Mouse (Mus musculus) heart, embryonic 14.5 days (tissue): ENCODE results near the gene Snap91. TPM values are rescaled to one million over a fixed set of nuclear protein-coding genes. Genes with fewer than 3 reads are reported as not detected.

Experiments used
- ATAC-seq: fragments of 200-750 bp; cut with Nextera tagmentation; 2 replicates; pipeline ENCODE4 v1.8.0; 2017; ENCODE audit warnings: low read depth, moderate TSS enrichment; ENCODE audit not compliant: insufficient number of reproducible peaks, insufficient read depth, low FRiP score
- H3K27ac ChIP-seq, 2 experiments: fragments of 200-500 bp in 1 of 2; fragments of 300-500 bp in 1 of 2; sonication (generic) in 1 of 2; replicated peaks in 1 of 2; 2 replicates each; pipeline ENCODE4 v1.5.1; 2012 to 2014; ENCODE audit warnings: low read depth in 2 of 2, low read length in 2 of 2, control low read depth in 1 of 2, mild to moderate bottlenecking in 1 of 2, mixed read lengths in 1 of 2; ENCODE audit not compliant: control insufficient read depth in 1 of 2, insufficient read depth in 1 of 2
- H3K27me3 ChIP-seq: fragments of 300-500 bp; sonication (generic); 2 replicates; pipeline ENCODE4 v1.6.1; 2014; ENCODE audit warnings: mild to moderate bottlenecking, low read length, control low read depth; ENCODE audit not compliant: control insufficient read depth, insufficient read depth
- H3K36me3 ChIP-seq: fragments of 300-500 bp; sonication (generic); 2 replicates; pipeline ENCODE4 v1.6.1; 2014; ENCODE audit warnings: mild to moderate bottlenecking, control low read depth, low read length, mixed read lengths; ENCODE audit not compliant: control insufficient read depth, insufficient read depth
- H3K4me1 ChIP-seq, 2 experiments: fragments of 200-500 bp in 1 of 2; fragments of 300-500 bp in 1 of 2; sonication (generic) in 1 of 2; 2 replicates each; pipeline ENCODE4 v1.6.1; 2012 to 2014; ENCODE audit warnings: low read length in 2 of 2, control low read depth in 1 of 2, mixed read lengths in 1 of 2; ENCODE audit not compliant: control insufficient read depth in 2 of 2, insufficient read depth in 2 of 2
- H3K4me2 ChIP-seq: fragments of 300-500 bp; sonication (generic); 2 replicates; pipeline ENCODE4 v1.6.1; 2014; ENCODE audit warnings: mild to moderate bottlenecking, low read length
- H3K4me3 ChIP-seq, 2 experiments: fragments of 200-500 bp in 1 of 2; fragments of 300-500 bp in 1 of 2; sonication (generic) in 1 of 2; 2 replicates each; pipeline ENCODE4 v1.5.1; 2012 to 2014; ENCODE audit warnings: low read length in 2 of 2, mild to moderate bottlenecking in 2 of 2, control low read depth in 1 of 2, low read depth in 1 of 2, moderate library complexity in 1 of 2; ENCODE audit not compliant: control insufficient read depth in 1 of 2, insufficient read depth in 1 of 2
- H3K9ac ChIP-seq: fragments of 300-500 bp; sonication (generic); 2 replicates; pipeline ENCODE4 v1.6.1; 2014; ENCODE audit warnings: mild to moderate bottlenecking, low read length
- H3K9me3 ChIP-seq: fragments of 300-500 bp; sonication (generic); 2 replicates; pipeline ENCODE4 v1.6.1; 2016; ENCODE audit warnings: low read length, control low read depth; ENCODE audit not compliant: control insufficient read depth
- WGBS: fragments of 180-500 bp; shearing (Covaris S2); extraction: QIAGEN DNeasy Blood & Tissue Kit; methylation state at CpG from one replicate; pipeline ENCODE4 v1.1.7; 2014; 5-methylcytosine and 5-hydroxymethylcytosine counted together
- polyA plus RNA-seq: library from polyadenylated mRNA; unstranded; fragments of >200 nt; fragmentation: Nextera tagmentation; extraction: Ambion mirVana; gene quantifications from 2 replicates; pipeline ENCODE4 v1.2.1, GENCODE M21; 2014

The Snap91 gene
- polyA plus RNA-seq, 1 experiment from 2014 or later: 63.1 TPM

DNA sequence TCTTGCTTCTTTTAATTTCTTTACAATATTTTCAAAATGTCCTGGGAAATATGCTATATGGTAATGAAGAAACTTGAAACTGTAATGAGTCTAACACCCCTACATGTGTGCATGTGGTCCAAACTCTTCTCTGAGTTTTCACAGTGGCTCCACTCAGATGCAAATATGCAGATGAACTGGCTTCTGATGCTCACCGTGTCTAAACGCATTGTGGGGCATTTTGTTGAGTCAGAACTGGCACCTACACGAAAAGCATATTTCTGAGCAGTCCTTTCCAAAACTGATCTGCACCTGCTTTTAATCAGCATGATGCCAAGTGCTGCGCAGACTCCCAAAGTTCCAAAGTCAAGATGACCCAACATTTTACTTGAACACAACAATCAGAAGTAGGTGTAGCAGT, 82.9 kb downstream of the Snap91 start:
- 88% methylated on average over 4 of the region's 4 CpGs for WGBS

DNA sequence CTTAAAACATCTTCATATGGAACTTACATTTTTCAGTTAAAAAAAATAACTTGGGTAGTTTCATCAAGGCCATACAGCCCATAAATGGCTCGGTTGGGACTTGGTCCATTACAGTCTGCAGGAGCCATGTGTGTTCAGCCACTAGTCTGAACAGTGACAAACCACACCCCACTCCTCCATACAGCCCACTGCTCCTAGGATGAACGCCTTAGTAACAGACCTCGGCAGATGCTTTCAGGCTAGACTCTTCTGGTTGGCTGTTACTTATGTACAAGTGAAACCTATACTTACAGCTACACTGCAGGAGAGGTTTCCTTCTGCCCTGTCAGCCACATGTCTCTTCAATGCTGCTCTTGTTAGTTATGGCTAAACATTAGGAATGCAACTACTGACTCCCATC, 85.2 kb downstream of the Snap91 start:
- 63% methylated on average over 3 of the region's 3 CpGs for WGBS
- H3K9me3 ChIP-seq: no peaks in the 10 kb centered on the region
- no peak for ATAC-seq
- H3K4me3 ChIP-seq: no peak overlapping the region
- no peaks in the 10 kb centered on the region; a peak in 1 of 4 replicates for H3K4me1 ChIP-seq
- H3K36me3 ChIP-seq: peaks cover 75% of the 10 kb centered on the region
- no peaks in the 10 kb centered on the region for H3K27me3 ChIP-seq
- H3K4me2 ChIP-seq: no peak overlapping the region
- no peak overlapping the region for H3K9ac ChIP-seq
- H3K27ac ChIP-seq: no peak overlapping the region

More for the DNA sequence above, 82.9 kb downstream of the Snap91 start:
- peaks cover 69% of the 10 kb centered on the region for H3K36me3 ChIP-seq
- no peaks in the 10 kb centered on the region for H3K9me3 ChIP-seq
- H3K9ac ChIP-seq: no peak overlapping the region
- H3K4me1 ChIP-seq: no peaks in the 10 kb centered on the region; a peak in 1 of 4 replicates
- H3K4me2 ChIP-seq: no peak overlapping the region
- H3K27ac ChIP-seq: no peak overlapping the region
- H3K4me3 ChIP-seq: no peak overlapping the region
- no peak for ATAC-seq
- H3K27me3 ChIP-seq: no peaks in the 10 kb centered on the region

DNA sequence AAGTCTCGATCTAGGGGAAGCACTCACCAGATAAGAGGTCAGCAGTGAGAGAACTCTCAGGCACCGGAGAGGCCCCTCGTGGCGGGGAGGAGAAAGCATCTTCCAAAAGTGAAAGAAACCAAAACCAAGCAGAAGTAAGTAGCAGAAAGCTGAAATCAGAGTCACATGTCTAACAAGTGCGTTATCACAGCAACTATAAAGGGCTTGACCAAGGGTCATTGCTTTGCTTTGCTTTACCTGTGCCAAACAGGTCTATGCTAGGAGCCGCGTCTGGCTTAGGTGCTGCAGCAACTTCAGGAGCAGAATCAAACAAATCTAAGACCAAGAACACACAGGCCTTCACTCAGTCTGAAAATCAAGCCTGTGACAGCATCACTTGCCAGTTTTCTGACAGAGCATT, 88.5 kb downstream of the Snap91 start:
- peaks cover 72% of the 10 kb centered on the region for H3K36me3 ChIP-seq
- ATAC-seq: no peak
- H3K9ac ChIP-seq: no peak overlapping the region
- no peak overlapping the region for H3K27ac ChIP-seq
- H3K9me3 ChIP-seq: no peaks in the 10 kb centered on the region
- 67% methylated on average over 7 of the region's 7 CpGs for WGBS
- H3K4me3 ChIP-seq: no peak overlapping the region
- H3K4me2 ChIP-seq: no peak overlapping the region
- H3K27me3 ChIP-seq: no peaks in the 10 kb centered on the region
- H3K4me1 ChIP-seq: no peaks in the 10 kb centered on the region

DNA sequence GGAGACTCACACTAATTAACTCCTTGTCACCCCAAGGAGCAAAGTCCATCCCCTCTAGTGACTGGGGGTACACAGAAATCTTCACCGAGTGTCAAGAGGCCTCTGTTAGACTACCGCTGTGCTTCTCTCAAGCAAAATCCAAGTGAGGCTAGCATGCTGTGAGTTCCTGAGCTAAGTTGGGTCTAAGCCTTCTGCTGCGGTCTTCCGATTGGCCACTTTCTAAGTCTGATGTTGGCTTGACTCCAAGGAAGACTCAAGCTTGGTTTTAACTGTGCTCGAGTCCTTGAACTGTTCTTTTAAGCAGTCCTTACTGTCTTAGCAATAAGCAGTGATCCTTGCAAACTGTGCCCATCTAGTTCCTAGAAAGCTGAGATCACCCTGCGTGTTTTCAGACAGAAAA, 91.3 kb downstream of the Snap91 start:
- H3K36me3 ChIP-seq: peaks cover 61% of the 10 kb centered on the region
- no peak for ATAC-seq
- no peak overlapping the region for H3K27ac ChIP-seq
- no peak overlapping the region for H3K4me3 ChIP-seq
- H3K9ac ChIP-seq: no peak overlapping the region
- H3K9me3 ChIP-seq: no peaks in the 10 kb centered on the region
- 68% methylated on average over 6 of the region's 6 CpGs for WGBS
- H3K4me1 ChIP-seq: no peaks in the 10 kb centered on the region
- H3K27me3 ChIP-seq: no peaks in the 10 kb centered on the region
- H3K4me2 ChIP-seq: no peak overlapping the region

DNA sequence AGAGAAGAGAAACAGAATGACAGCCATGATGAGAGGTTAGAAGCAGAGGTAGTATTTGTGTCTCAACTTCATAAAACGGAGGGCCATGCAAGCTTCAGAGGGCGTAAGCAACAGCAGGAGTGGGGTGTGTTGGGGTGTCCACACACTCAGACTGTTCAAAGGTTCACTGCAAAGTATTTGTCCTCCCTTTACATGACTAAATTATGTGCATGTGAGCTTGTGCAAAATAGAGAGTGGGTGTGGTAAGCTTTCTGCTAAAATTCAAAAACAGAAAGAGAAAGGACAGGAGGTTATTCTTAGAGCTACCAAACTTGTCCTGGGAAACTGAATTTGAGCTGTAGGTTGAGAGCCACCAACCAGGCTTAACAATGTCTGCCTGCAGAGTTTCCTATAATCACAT, 97.6 kb downstream of the Snap91 start:
- no peaks in the 10 kb centered on the region for H3K9me3 ChIP-seq
- H3K9ac ChIP-seq: no peak overlapping the region
- no peaks in the 10 kb centered on the region for H3K4me1 ChIP-seq
- H3K27me3 ChIP-seq: no peaks in the 10 kb centered on the region
- 93% methylated on average over 2 of the region's 2 CpGs for WGBS
- no peak overlapping the region for H3K4me3 ChIP-seq
- H3K36me3 ChIP-seq: peaks cover 72% of the 10 kb centered on the region
- no peak overlapping the region for H3K27ac ChIP-seq
- H3K4me2 ChIP-seq: no peak overlapping the region
- no peak for ATAC-seq

DNA sequence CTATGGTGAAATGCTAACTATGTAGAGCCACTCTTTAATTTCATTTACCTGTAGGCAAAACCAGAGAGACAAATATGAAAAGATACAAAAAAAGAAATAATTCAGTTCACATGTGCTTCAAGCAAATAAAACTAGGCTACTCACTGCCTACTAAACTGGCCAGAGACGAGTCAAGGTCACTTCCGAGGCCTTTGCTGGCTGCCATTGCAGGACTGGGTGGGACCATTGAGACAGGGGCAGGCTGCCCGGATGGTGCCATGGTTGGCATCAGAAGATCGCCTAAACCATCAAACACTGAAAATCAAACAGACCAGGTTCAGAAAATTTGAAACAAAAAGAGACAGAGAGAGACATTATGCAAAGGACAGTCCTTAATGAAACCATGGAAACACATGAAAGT, 99.0 kb downstream of the Snap91 start:
- H3K4me1 ChIP-seq: no peaks in the 10 kb centered on the region
- ATAC-seq: no peak
- peaks cover 76% of the 10 kb centered on the region for H3K36me3 ChIP-seq
- WGBS: 88% methylated on average over 4 of the region's 4 CpGs
- H3K27me3 ChIP-seq: no peaks in the 10 kb centered on the region
- H3K9ac ChIP-seq: no peak overlapping the region
- no peaks in the 10 kb centered on the region for H3K9me3 ChIP-seq
- no peak overlapping the region for H3K27ac ChIP-seq
- H3K4me2 ChIP-seq: no peak overlapping the region
- H3K4me3 ChIP-seq: no peak overlapping the region

DNA sequence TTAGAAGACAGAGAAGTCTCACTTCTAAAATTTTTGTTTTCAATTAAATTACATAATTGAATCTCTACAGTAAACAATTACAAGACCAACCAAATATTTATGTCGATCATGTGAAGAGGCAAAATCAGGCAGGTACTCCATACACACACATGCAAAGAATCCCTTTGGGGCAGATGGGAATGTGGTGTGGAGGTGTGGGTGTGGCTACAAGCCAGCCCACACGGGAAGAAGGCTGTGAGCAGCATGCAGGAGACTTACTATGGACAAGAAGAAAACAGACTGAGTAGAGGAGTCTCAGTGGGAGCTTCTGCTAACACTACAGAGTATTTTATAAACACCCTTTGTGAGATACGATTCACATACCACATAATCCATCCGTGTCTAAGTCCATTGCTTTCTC, 102.2 kb downstream of the Snap91 start:
- no peak for ATAC-seq
- Histone ChIP-seq H3K27ac (no peak overlapping the region), H3K4me1 (0 out of 4 replicates have a peak, but pooled peaks cover 0 to 2% of the 10 kb centered on the region in 2 experiments), H3K9me3 (no peaks in the 10 kb centered on the region), H3K36me3 (peaks cover 92% of the 10 kb centered on the region), H3K9ac (no peak overlapping the region), H3K27me3 (no peaks in the 10 kb centered on the region), H3K4me3 (no peak overlapping the region), H3K4me2 (no peak overlapping the region)
- 69% methylated on average over 4 of the region's 4 CpGs for WGBS

DNA sequence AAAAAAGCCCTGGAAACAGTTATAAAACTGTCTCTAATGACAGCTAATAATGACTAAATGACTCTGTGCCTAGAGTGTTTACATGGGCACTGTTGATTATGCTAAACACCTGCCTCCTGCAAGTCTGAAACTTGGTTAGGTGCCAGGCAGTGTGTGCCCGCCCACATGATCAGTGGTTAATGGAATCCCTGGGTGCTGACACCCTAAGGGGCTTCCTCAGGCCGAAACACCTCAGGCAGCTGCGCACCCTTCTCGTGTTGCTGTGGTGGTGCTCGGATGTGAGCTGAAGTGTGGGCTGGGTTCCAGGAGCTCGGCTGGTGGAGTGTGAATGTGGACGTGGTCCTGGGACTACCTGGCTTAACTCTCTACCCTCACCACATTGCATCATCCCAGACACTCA, 103.1 kb downstream of the Snap91 start:
- no peaks in the 10 kb centered on the region for H3K9me3 ChIP-seq
- no peak overlapping the region for H3K4me2 ChIP-seq
- H3K9ac ChIP-seq: no peak overlapping the region
- no peak for ATAC-seq
- H3K4me3 ChIP-seq: no peak overlapping the region
- H3K36me3 ChIP-seq: peaks cover 92% of the 10 kb centered on the region
- no peak overlapping the region for H3K27ac ChIP-seq
- 0 out of 4 replicates have a peak, but pooled peaks cover 0 to 5% of the 10 kb centered on the region in 2 experiments for H3K4me1 ChIP-seq
- H3K27me3 ChIP-seq: no peaks in the 10 kb centered on the region
- WGBS: 57% methylated on average over 7 of the region's 7 CpGs
